Mouse (Mus musculus): Measurements from ENCODE around the gene Rpl3.

DNA sequence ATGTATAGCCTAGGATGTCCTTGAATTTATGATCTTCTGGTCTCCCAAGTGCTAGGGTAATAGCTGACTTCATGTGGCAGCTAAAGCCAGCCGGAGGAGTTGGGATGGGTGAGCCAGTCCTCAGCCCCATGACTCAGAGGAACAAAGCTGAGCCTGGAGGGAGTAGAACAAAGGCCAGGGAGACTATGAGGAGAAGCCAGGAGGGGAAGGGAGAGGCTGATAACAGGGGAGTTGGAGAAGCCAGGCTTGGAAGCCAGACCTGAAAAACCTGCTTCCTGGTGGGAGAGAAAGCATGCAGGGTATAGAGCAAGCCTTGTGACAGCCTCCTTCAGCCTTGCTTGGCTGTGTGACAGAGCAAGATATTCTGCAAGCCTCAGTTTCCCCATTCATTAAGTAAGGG is 3.9 kb upstream of the Rpl3 start:
- TF ChIP-seq EP300 (optimal IDR thresholded peaks at IDR 0.05) (no peak), CTCF (IDR thresholded peaks at IDR 0.05; ENCODE audit: low read depth) (no peak)

All from stomach, postnatal 0 days (tissue).